Mouse (Mus musculus) layer of hippocampus, adult 9-11 months (tissue): ENCODE data around the gene Fsd1.

ENCODE experiments used
- DNase-seq: peaks from one replicate; pipeline ENCODE4 v3.0.0; 2022

The Fsd1 gene

GRCm38 (mm10) chr17:56032127-56032733 is 45.9 kb downstream of the Fsd1 start:
- no peak for DNase-seq

- DNase-seq = no peak
Observed at GRCm38 (mm10) chr17:56032831-56033230, 46.5 kb downstream of the Fsd1 start.

GRCm38 (mm10) chr17:56034040-56034725 is 47.9 kb downstream of the Fsd1 start:
- DNase-seq = no peak

- DNase-seq = no peak
Observed at GRCm38 (mm10) chr17:56034726-56035100, 48.4 kb downstream of the Fsd1 start.

- no peak for DNase-seq
Observed at GRCm38 (mm10) chr17:56035216-56035615, 48.9 kb downstream of the Fsd1 start.

- peak; percentile 99 for DNase-seq
Observed at GRCm38 (mm10) chr17:56036176-56036900, 50.0 kb downstream of the Fsd1 start, which contains the start of gene Sh3gl1. Gene Sh3gl1 (minus strand): TSS chr17:56036635.

- DNase-seq = no peak
Observed at GRCm38 (mm10) chr17:56036901-56037287, 50.6 kb downstream of the Fsd1 start.

GRCm38 (mm10) chr17:56038583-56039261 is 52.4 kb downstream of the Fsd1 start:
- no peak for DNase-seq

- no peak for DNase-seq
Observed at GRCm38 (mm10) chr17:56039345-56039744, 53.0 kb downstream of the Fsd1 start.

GRCm38 (mm10) chr17:56040030-56040856 is 53.9 kb downstream of the Fsd1 start, which contains the start of gene Chaf1a:
Gene Chaf1a (plus strand): TSS chr17:56040439.
- DNase-seq = peak; percentile 98

GRCm38 (mm10) chr17:56040857-56041163 is 54.5 kb downstream of the Fsd1 start:
- DNase-seq = no peak
